In genomic region chr9:77553465-77553864, GRCm38 (mm10) we compare ENCODE assay signal across 26 mouse cellular contexts.
"Had no signal": no experiment of that assay in that cellular context is flagged by ENCODE, and none has a peak within 500 bp of the region (broad histone marks: within the 10 kb centered on the region; RNA-seq: fewer than 3 reads in every experiment).

No protein-coding gene starts in this region.

- H3K4me1 ChIP-seq: hindbrain, embryonic 12.5 days; intestine, embryonic 15.5 days; limb, embryonic 12.5 days; liver, embryonic 13.5 days had no signal

- H3K27ac ChIP-seq: gastrocnemius, adult 2 months; heart, adult 2 months; hindbrain, embryonic 10.5 days; hindbrain, embryonic 12.5 days; hindbrain, embryonic 14.5 days; intestine, embryonic 15.5 days; layer of hippocampus, adult 2 months; left cerebral cortex, adult 2 months; limb, embryonic 10.5 days; limb, embryonic 12.5 days; liver, embryonic 13.5 days had no signal

- H3K36me3 ChIP-seq: hindbrain, embryonic 10.5 days; hindbrain, embryonic 12.5 days; intestine, embryonic 15.5 days; limb, embryonic 10.5 days; limb, embryonic 12.5 days; liver, embryonic 13.5 days had no signal

- ATAC-seq: hindbrain, embryonic 16.5 days; inflammation-experienced regulatory T-cells, adult 6 months; intestine, embryonic 15.5 days; intestine, postnatal 0 days had no signal

- H3K4me3 ChIP-seq: gastrocnemius, adult 2 months; heart, adult 2 months; hindbrain, embryonic 10.5 days; hindbrain, embryonic 12.5 days; intestine, embryonic 15.5 days; layer of hippocampus, adult 2 months; left cerebral cortex, adult 2 months; limb, embryonic 10.5 days; limb, embryonic 12.5 days; liver, embryonic 13.5 days had no signal

- DNase-seq: gastrocnemius, adult 2 months; gastrocnemius, postnatal 10 days; gastrocnemius, postnatal 25 days; heart, adult 2 months; heart, postnatal 10 days; heart, postnatal 4 days; kidney, adult 18-20 months; kidney, adult 8-10 months; kidney, postnatal 10 days; kidney, postnatal 25 days; kidney, postnatal 4 days; liver; liver, embryonic 13.5 days had no signal

- H3K27me3 ChIP-seq: hindbrain, embryonic 12.5 days; intestine, embryonic 15.5 days; limb, embryonic 12.5 days; liver, embryonic 13.5 days had no signal

- H3K9ac ChIP-seq: hindbrain, embryonic 12.5 days; hindbrain, embryonic 14.5 days; intestine, embryonic 15.5 days; limb, embryonic 12.5 days; liver, embryonic 13.5 days had no signal

- H3K4me2 ChIP-seq: heart, embryonic 11.5 days; hindbrain, embryonic 12.5 days; hindbrain, embryonic 14.5 days; intestine, embryonic 15.5 days; limb, embryonic 12.5 days; liver, embryonic 11.5 days; liver, embryonic 13.5 days had no signal

- H3K9me3 ChIP-seq: hindbrain, embryonic 10.5 days; hindbrain, embryonic 12.5 days; intestine, embryonic 15.5 days; limb, embryonic 10.5 days; limb, embryonic 12.5 days; liver, embryonic 13.5 days had no signal
